Mouse (Mus musculus): ENCODE measurements at regions not wholly inside any gene's neighbourhood (a gene's known extent, or its start where the extent isn't known, plus 50 kb on each side); places are given as distances from the start of the nearest gene placed in this dataset.

DNA sequence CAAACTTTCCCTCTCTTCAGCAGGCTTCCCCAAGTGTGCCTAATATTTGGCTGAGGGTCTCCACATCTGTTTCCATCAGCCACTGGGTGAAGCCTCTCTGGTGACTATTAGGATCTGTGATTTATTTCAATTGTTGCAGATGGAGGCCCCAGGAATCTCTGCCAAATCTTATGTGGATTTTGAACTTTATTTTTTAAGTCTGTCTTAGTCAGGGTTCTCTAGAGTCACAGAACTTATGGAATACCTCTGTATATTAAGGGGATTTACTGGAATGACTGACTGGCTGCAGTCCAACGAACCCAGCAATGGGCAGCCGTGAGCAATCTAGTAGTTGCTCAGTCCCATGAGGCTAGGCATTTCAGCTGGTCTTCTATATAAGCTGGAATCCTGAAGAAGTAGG lies 59.0 kb upstream of the Npas2 start:
- TF ChIP-seq CTCF (IDR thresholded peaks at IDR 0.05; ENCODE audit: control insufficient read depth, insufficient read depth, insufficient replicate concordance, low read depth, low read length) (no peak), POLR2A (IDR thresholded peaks at IDR 0.05; ENCODE audit: control insufficient read depth, low read depth, low read length) (no peak)

Data from testis, adult 2 months (tissue).